Mouse (Mus musculus) E14TG2a.4 (cell line): ENCODE results near the gene Rdx.

Source experiments
- CTCF ChIP-seq: conservative IDR thresholded peaks from 2 replicates; pipeline ENCODE4 v1.5.1; 2014; ENCODE audit warnings: low read length
- POU5F1 ChIP-seq: IDR thresholded peaks from 2 replicates; pipeline ENCODE4 v1.6.1; 2014; ENCODE audit warnings: low read length, borderline replicate concordance

GRCm38 (mm10) chr9:52082414-52082813, 35.4 kb downstream of the Rdx start:
- TF ChIP-seq CTCF (no peak), POU5F1 (no peak)
